Mouse (Mus musculus) cerebellum, adult 2 months (tissue): Measurements from ENCODE around the gene Efhd2.

Experiments
- CTCF ChIP-seq: fragments of 200-500 bp; IDR thresholded peaks from 2 replicates; pipeline ENCODE4 v1.5.1; 2011; ENCODE audit warnings: low read depth, mild to moderate bottlenecking, control low read depth, low read length, moderate library complexity, borderline replicate concordance; ENCODE audit not compliant: insufficient read depth
- POLR2A ChIP-seq: fragments of 200-500 bp; IDR thresholded peaks from 2 replicates; pipeline ENCODE4 v1.6.1; 2011; ENCODE audit warnings: low read length, control low read depth, borderline replicate concordance; ENCODE audit not compliant: insufficient read depth

GRCm38 (mm10) chr4:141810975-141811374 lies 63.7 kb downstream of the Efhd2 start:
- no peak for TF ChIP-seq CTCF
- TF ChIP-seq POLR2A: no peak
